Mouse (Mus musculus): ENCODE data around the gene Col6a1. TPM values are rescaled to one million over a fixed set of nuclear protein-coding genes. Genes with fewer than 3 reads are reported as not detected.
A peak's percentile ranks its signal among the peaks of the same experiment; 100 is the strongest.
"Not testable (repeated sequence)": the region's sequence is repeated elsewhere in the genome, so short reads cannot be mapped to it uniquely, and the experiment has no call there.

Col6a1 gene
- 100 to 1,000 TPM; 199 to 288 TPM for total RNA-seq (2021)
- 214 and 244 TPM in 2 replicates for polyA plus RNA-seq (2012; rRNA removed)
- long read RNA-seq, partial matches to known transcripts: 27 of 109 reads
- long read RNA-seq, other reads (novel, unspliced or antisense): 82 of 109 reads

DNA sequence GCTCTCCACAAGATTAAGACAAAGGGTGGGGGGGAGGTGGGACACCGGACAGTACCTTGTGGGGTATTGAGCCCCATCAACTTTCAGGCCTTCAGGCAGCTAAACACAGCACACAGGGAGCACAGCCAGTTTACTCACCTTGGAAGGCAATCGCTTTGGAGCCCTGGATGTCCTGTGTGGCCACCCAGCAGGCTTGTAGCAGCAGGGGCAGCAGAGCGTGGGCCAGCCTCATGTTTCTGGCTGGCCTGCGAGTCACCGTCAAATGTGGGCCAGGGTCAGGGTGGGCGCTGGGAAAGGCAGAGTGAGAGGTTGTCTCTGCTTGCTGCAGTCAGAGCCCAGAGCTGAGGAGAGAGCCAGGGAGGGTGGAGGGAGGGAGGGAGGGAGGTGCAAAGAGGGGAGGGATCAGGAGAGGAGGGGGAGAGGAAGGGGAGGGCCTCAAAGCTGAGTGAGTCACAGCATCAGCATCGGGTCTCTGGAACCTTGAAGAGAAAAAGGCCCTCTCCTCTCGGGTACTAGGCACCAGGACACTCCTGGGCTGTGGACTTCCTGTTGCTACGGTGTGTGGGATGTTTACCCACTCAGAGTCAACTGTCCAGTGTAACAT is at the start of gene Col6a1:
TSS of gene Col6a1 (minus strand) at position 487 of the 604 bp plus-strand sequence.
- peak; percentile 80 for DNase-seq

DNA sequence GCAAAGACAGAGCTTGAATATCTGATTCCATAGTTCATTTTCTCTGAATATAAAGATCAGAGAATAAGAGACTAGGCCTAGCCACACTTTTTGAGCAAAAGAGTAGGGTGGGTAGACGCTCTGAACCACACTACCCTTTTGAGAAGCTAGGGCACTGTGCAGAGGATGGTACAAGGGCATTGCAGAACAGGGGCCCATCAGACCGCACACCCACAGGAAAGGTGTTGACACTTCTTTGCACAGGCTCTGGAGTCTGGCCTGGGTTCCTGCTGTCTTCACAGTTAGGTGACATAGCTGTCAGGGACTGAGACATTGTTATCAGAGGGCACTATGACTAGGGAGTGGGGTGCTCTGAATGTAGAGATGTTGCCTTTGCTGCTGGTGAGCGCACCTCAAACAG is 45.7 kb upstream of the Col6a1 start:
- no peak for DNase-seq

DNA sequence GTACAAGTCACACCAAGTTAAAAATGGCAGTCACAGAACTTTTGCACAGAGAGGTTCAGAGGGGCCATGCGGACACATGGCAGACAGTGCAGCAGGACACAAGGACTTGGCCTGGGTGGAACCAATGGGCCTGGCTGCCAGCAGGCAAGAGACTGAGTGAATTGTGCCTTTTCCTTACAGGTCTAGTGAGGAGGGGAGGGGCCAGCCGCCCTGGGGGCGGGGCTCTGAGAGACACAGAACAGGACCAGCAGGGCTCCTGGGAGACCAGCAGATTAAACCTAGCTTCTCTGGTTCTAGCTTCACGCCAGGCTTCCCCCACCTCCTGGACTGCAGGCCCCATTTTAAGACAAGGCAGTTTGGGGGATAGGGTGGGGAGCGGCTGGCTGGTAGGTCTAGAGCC is 45.1 kb upstream of the Col6a1 start:
- DNase-seq: no peak

DNA sequence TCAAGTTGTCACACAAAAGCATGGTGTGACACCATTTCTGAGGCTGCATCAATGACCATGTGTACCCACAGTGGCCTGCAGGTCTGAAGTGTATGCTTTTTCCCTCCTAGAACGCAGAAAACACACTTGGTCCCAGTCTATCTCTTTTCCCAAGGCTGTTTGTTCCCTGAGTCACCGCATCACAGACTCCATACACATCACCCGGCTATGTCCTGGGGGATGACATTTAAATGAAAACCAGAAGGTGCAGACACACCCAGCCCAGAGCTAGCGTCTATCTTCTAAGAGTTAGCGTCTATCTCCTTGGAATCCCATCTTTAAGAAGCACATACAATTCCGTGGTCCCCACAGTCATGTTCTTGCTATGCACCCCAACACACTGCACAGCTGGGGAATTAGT is 43.6 kb upstream of the Col6a1 start:
- no peak for DNase-seq

DNA sequence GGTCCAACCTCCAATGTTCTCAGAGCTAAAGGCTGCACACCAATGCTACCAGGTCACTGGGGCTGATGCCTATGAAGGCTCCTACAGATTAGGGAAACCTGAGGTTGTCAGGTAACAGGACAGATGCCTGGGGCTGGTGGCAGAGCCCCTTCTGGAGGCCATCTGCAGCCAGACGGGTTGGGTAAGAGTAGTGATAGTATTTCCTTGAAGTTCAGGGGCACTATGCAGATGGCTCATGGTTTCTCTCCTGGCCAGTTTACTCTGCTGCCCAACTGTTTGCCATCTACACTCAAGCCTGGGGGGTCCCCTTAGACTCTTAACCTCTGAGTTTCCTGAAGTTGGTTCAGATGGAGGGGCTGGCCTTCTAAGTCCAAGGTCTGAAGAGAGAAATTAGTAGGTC is 40.2 kb upstream of the Col6a1 start:
- DNase-seq: no peak

DNA sequence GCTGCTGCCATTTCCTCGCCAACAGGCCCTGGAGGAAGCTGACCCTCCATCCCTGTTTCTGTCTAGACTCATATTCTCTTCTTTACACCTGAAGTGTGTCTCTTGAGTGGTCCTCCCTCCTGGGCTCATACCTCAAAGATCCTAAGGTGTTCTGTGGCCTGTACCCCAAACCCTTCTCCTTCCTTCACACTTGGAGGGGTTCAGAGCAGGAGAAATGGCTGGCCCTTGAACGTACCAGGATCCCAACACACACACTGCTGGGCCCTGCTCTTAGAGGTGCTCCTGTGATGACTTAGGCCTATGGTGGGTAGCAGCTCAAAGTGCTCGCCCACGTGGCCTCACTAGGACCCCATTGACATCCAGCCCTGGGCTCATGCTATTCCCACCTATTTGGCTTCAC is 39.0 kb upstream of the Col6a1 start:
- no peak for DNase-seq

DNA sequence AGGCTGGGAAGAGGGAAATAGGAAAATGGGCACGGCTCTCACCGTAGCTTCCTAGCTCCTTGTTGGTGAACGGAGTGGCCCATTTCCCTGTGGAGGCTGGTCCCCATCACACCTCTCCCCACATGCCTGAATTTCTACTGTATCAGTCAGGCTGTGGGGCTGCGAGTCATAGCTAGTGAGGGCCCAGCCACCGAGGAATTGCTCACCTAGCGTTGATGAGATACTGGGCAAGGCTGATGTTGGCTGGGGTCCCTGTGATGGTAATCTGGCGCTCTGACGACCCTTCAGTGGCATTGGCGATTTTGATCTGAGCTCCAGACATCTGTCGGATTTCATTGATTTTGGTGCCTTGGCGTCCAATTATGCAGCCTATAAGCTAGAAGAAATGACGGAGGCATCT is 37.0 kb upstream of the Col6a1 start:
- DNase-seq: no peak

- DNase-seq: no peak
Measured at GRCm38 (mm10) chr10:76762411-76762810, 36.4 kb upstream of the Col6a1 start.

- no peak for DNase-seq
Measured at GRCm38 (mm10) chr10:76759878-76760277, 33.9 kb upstream of the Col6a1 start.

- no peak for DNase-seq
Measured at GRCm38 (mm10) chr10:76753640-76754039, 27.7 kb upstream of the Col6a1 start.

GRCm38 (mm10) chr10:76744267-76744666 is 18.3 kb upstream of the Col6a1 start:
- DNase-seq: not testable (repeated sequence)

DNA sequence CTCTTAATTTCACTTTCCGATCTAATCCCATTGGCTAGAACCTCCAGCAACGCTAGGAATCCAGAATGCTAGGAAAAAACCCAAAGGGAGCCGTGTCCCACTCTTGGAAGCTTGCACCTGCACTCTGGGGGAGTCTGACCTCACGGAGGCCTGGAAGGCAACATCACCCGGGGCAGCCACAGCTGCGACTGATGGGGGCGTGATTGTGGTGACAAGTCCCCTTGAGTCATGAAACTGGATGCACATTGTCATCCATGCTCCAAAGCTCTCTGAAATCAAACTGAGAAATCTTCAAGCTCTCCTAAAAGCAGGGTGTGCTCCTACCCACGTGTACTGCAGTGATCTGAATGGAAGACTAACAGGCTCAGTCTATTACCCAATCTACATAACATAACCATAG is 10.8 kb upstream of the Col6a1 start:
- no peak for DNase-seq

DNA sequence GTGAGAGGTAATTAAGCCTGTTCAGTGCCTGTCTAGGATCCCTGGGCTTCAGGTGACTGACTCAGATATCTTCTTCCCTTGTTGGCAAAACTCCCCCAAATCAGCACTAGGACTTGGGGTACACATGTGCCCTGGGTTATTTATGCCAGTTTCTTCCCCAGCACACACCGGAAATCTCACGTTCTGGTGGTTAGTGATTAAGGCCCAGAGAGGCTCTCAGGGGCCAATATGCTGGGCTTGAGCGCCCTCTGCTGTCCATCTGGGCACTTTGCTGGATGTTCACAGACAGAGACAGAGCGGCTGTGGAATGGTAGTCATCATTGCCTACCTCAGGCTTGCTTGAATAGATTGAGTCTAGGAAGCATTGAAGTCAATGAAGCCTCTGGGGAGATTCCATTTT is 9.0 kb upstream of the Col6a1 start:
- peak; percentile 80 for DNase-seq

DNA sequence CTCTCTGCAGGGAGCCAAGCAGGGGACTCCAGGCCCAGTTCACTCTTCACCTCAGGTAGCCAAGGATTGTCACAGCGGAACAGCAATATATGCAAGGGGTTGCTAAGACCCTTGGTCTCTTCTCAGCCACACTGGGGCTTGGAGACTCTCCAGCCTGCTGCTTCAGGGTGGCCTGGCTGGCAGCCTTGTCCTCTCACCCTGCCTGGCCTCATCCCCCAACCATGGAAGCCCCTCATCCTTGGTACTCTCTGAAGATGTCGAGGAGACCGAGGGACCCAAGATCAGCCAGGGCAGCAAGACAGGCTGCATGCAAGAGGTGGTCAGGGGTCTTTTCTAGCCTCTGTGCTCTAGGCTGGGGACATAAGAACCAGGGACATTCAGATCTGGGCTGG is 7.7 kb upstream of the Col6a1 start:
- DNase-seq: no peak

DNA sequence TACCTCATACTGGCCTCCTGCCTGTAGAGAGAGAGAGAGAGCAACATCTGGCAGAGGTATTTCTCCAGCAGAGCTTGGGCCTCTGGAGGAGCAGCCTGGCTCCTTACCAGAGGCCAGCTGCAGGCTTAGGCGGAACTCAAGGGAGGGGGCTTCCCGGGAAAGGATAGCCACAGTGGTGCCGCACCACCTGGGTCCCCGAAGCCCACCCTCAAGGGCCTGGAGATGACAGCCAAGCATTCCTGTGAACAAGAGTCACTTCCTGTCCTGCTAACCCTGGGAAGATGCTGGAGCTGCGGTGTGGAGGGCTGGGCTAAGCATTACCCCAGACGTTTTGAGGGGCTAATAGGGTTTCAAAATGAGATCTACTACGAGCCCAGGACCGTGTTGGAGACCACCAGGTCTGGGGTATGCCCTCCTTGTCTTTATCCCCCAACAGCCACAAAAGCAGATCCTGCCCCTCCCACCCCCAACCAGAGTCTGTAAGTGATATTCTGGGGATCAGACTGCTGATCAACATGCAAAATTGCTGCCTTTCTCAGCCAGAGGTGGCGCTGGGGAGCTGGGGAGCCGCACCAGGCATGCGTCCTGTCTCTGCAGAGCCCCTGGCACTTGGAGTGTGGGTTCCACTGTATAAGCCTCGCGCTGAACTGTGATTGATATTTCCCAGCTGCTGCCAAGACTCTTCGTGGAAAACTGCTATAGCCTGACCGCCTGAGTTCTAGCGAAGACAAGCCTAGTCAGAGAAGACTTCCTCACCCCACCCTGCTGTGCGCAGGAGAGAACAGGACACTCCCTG is 7.1 kb upstream of the Col6a1 start:
- DNase-seq: peak; percentile 74

DNA sequence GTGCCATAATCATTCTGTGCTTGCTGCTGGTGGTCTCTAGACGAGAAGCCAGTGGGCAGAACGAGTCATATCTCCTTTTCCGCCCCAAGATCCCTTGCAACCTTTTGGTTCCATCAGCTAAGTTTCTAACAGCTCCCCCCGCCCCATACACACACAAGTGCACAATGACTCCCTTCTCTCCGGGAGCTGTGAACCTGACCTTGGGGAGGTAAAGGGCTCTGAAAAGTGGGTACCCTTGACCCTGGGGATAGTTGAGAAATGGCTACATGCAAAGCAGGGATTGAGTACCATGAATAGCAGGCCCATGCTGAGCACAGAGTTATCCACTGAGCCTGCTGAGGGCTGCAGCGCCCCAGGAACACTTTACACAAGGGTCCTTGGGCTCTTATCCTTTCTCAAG is 6.4 kb upstream of the Col6a1 start:
- DNase-seq: peak; percentile 44

GRCm38 (mm10) chr10:76731621-76732239 is 5.8 kb upstream of the Col6a1 start:
- peak; percentile 90 for DNase-seq

DNA sequence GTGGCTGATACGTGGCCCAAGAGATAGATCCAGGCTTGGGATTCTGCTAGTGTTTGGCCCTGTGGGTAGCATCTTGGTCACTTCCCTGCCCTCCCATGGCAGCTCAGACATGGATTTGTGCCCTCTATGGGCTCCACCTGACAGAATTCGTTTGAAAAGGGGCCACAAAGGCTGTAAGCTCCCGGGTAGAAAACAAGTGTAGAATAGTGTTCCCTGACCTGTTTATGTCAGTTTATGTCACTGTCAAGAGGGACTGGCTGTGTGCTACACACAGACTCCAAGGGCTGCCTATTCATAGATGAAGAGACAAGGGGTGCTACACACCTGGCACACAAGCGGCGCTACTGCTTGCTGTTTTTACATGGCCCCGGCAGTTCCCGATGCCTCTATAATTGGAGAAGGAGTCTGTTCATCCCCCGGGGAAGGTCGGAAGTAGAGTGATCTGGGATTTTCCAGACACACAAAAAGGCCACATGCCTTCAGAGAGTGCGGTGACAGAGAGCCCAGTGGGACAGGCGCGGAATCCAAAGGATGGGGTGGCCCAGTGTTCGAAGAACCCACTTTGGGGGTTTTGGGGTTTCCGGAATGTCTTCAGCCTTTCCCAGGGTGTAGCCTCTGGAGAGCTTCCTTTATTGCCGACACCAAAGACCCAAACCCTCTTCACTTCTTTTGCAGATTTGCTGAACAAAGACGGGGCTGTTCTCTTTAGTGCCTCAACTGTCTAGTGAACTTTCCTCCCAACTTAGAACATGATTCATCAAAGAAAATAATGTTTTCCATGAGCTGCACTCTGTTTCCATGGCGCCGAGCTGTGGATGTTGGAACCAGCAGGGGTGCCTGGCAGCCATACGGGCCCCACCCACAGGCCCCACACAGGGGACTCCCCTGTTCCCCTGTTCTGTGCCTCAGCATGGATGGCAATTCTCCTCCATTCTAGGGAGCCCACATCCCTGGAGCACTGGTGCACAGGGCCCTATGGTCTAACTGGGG is 4.0 kb upstream of the Col6a1 start:
- DNase-seq: no peak

GRCm38 (mm10) chr10:76728369-76728768 is 2.4 kb upstream of the Col6a1 start:
- peak; percentile 58 for DNase-seq

- no peak for DNase-seq
Measured at GRCm38 (mm10) chr10:76727301-76727700, 1.3 kb upstream of the Col6a1 start.

GRCm38 (mm10) chr10:76726866-76727265 is 898 bp upstream of the Col6a1 start:
- no peak for DNase-seq

- DNase-seq: peak; percentile 64
Measured at GRCm38 (mm10) chr10:76725097-76725496, 871 bp downstream of the Col6a1 start.

Measured in adrenal gland, adult 2 months (tissue).